Mouse (Mus musculus) embryonic fibroblast, embryonic 13.5 days (primary cell): ENCODE results near the gene Map4k3.

ENCODE experiments used
- CTCF ChIP-seq: IDR thresholded peaks from 2 replicates; pipeline ENCODE4 v1.5.1; 2011; ENCODE audit warnings: mild to moderate bottlenecking, control low read depth, low read length, moderate library complexity, borderline replicate concordance; ENCODE audit not compliant: insufficient read depth
- POLR2A ChIP-seq: IDR thresholded peaks from 2 replicates; pipeline ENCODE4 v1.6.1; 2011; ENCODE audit warnings: low read depth, mild to moderate bottlenecking, control low read depth, low read length, moderate library complexity

DNA sequence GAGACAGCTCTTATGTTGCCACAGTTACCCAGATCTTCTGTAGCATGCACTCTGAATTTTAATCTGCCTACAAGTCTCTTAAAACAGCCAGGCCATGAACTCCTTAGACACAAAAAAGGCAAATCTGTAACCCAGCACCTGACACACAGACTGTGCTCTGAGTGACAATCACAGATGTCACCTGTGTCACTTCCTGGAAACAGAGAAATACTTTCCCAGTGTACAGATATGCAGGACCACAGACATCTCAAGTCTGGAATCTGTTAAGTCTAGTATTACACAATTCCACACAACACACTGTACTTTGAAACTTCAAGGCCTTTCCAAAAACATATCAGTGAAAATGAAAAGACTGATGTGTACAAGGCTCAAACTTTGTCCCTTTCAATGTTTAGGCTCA is 103.3 kb downstream of the Map4k3 start:
- no peak for TF ChIP-seq POLR2A
- TF ChIP-seq CTCF = no peak
